Mouse (Mus musculus): ENCODE results near the gene Adamtsl3. TPM values are rescaled to one million over a fixed set of nuclear protein-coding genes. Genes with fewer than 3 reads are reported as not detected.

The Adamtsl3 gene
- polyA plus RNA-seq, 1 experiment, result 5.1 TPM

DNA sequence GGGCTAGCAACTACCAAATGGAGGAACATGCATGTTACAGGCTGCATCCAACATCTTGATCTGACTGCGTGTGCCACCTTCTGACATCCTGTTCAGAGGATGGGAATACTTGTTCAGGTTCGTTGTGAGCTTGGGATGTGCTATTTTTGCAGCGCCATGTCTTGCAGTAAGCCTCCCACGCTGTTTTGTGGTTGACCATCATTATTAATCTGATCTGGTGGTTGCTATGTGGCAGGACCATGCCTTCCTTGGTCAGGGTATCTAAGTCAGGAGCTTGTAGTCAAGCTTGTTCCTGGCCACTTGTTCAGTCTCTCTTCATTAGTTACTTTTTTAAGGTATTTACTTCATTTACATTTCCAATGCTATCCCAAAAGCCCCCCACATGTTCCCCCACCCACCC, 24.7 kb downstream of the Adamtsl3 start:
- Histone ChIP-seq H3K79me2 (ENCODE audit: control insufficient read depth, insufficient read depth) (peaks cover 20% of the 10 kb centered on the region), H3ac (ENCODE audit: control insufficient read depth, insufficient read length, low read depth) (peak overlapping the region; percentile 13), H3K79me3 (ENCODE audit: low read depth) (peaks cover 8% of the 10 kb centered on the region), H3K4me3 (ENCODE audit: insufficient read depth, poor library complexity, severe bottlenecking) (no peak overlapping the region), H3K36me3 (ENCODE audit: control insufficient read depth, insufficient read depth) (no peaks in the 10 kb centered on the region), H3K27me3 (ENCODE audit: control insufficient read depth, insufficient read depth, insufficient read length) (no peaks in the 10 kb centered on the region)
- TF ChIP-seq CTCF (IDR thresholded peaks at IDR 0.05; ENCODE audit: control insufficient read depth, insufficient read depth, insufficient read length), result no peak
- TF ChIP-seq MAX (IDR thresholded peaks at IDR 0.05), result peak; percentile 51

DNA sequence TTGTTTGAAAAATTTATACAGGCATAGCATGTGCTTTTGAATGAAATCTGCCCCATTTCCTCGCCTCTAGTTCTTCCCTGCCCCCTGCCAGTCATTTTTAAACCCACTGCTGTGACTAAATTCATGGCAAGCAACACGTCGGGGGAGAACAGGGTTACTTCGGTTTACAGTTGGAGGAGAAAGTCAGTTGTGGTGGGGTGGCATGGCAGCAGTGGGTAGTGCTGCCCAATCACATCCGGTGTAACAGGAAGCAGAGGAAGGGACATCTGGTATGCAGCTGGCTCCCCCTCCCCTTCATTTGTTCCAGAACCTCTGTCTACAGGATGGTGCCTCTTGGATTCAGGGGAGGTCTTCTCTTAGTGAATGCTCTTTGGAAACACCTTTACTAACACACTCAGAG, 25.6 kb downstream of the Adamtsl3 start:
- H3K79me3 ChIP-seq (ENCODE audit: low read depth), result peaks cover 8% of the 10 kb centered on the region
- no peaks in the 10 kb centered on the region for H3K36me3 ChIP-seq (ENCODE audit: control insufficient read depth, insufficient read depth)
- H3K4me3 ChIP-seq (ENCODE audit: insufficient read depth, poor library complexity, severe bottlenecking), result no peak overlapping the region
- H3ac ChIP-seq (ENCODE audit: control insufficient read depth, insufficient read length, low read depth), result no peak overlapping the region
- H3K79me2 ChIP-seq (ENCODE audit: control insufficient read depth, insufficient read depth), result peaks cover 13% of the 10 kb centered on the region
- TF ChIP-seq MYOD1 (IDR thresholded peaks at IDR 0.05; ENCODE audit: control insufficient read depth, insufficient read length, low read depth), result no peak
- TF ChIP-seq FOSL1 (IDR thresholded peaks at IDR 0.05; ENCODE audit: insufficient read depth, low read length, poor library complexity, severe bottlenecking), result no peak
- TF ChIP-seq MYOG (IDR thresholded peaks at IDR 0.05; ENCODE audit: control insufficient read depth, extremely low read depth, insufficient read length), result no peak
- TF ChIP-seq CEBPB (IDR thresholded peaks at IDR 0.05; ENCODE audit: low read depth), result no peak
- no peak for TF ChIP-seq MAX (IDR thresholded peaks at IDR 0.05)
- TF ChIP-seq CTCF (IDR thresholded peaks at IDR 0.05; ENCODE audit: control insufficient read depth, insufficient read depth, insufficient read length), result no peak
- no peak for TF ChIP-seq USF1 (IDR thresholded peaks at IDR 0.05; ENCODE audit: low read depth)
- H3K27me3 ChIP-seq (ENCODE audit: control insufficient read depth, insufficient read depth, insufficient read length), result no peaks in the 10 kb centered on the region

DNA sequence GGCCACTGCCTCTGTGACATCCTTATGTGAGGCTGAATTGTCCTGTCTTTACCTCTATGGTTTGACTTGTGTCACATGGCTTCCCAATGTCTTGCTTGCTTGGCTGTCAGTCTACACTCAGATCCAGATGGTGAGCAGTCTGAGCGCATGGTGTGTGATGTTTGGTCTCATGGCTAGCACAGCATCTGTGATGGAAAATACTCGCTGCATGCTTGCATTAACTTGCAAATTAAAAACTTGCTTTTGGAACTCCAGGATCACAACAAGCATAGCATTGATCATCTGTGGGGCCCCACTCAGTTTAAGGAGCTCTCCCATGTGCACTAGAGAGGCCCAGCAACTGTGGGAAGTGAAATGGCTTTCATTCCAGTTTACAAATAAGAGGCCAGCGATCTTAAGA, 29.1 kb downstream of the Adamtsl3 start:
- TF ChIP-seq MYOG (IDR thresholded peaks at IDR 0.05; ENCODE audit: control insufficient read depth, extremely low read depth, insufficient read length), result no peak
- TF ChIP-seq CEBPB (IDR thresholded peaks at IDR 0.05; ENCODE audit: low read depth), result no peak
- TF ChIP-seq MAX (IDR thresholded peaks at IDR 0.05), result no peak
- no peak for TF ChIP-seq USF1 (IDR thresholded peaks at IDR 0.05; ENCODE audit: low read depth)
- no peak for TF ChIP-seq CTCF (IDR thresholded peaks at IDR 0.05; ENCODE audit: control insufficient read depth, insufficient read depth, insufficient read length)
- TF ChIP-seq MYOD1 (IDR thresholded peaks at IDR 0.05; ENCODE audit: control insufficient read depth, insufficient read length, low read depth), result no peak
- TF ChIP-seq FOSL1 (IDR thresholded peaks at IDR 0.05; ENCODE audit: insufficient read depth, low read length, poor library complexity, severe bottlenecking), result no peak
- no peak overlapping the region for H3K4me3 ChIP-seq (ENCODE audit: insufficient read depth, poor library complexity, severe bottlenecking)

DNA sequence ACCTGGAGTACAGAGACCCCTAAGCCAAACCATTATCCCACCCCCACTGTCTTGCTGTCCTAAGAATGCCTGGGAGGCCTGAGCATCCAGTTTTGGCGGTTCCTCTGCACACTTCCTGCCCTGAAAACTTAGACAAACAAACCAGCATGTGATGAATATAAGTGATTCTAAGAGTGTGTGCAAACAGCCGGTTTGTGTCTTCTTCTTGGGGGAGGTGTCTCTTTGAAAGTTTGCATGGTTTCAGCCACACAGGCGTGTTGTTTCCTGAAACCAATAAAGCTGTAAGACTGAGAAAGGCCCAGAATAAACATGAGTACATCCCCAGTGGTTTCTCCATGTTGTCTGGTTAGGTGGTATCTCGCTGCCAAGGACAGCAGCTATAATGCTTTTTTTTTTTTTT, 30.6 kb downstream of the Adamtsl3 start:
- H3K4me3 ChIP-seq (ENCODE audit: insufficient read depth, poor library complexity, severe bottlenecking), result no peak overlapping the region
- peaks cover 7% of the 10 kb centered on the region for H3K79me3 ChIP-seq (ENCODE audit: low read depth)
- H3K36me3 ChIP-seq (ENCODE audit: control insufficient read depth, insufficient read depth), result no peaks in the 10 kb centered on the region
- H3K27me3 ChIP-seq (ENCODE audit: control insufficient read depth, insufficient read depth, insufficient read length), result no peaks in the 10 kb centered on the region
- peaks cover 13% of the 10 kb centered on the region for H3K79me2 ChIP-seq (ENCODE audit: control insufficient read depth, insufficient read depth)
- no peak for TF ChIP-seq FOSL1 (IDR thresholded peaks at IDR 0.05; ENCODE audit: insufficient read depth, low read length, poor library complexity, severe bottlenecking)
- no peak for TF ChIP-seq CEBPB (IDR thresholded peaks at IDR 0.05; ENCODE audit: low read depth)
- no peak for TF ChIP-seq CTCF (IDR thresholded peaks at IDR 0.05; ENCODE audit: control insufficient read depth, insufficient read depth, insufficient read length)
- H3ac ChIP-seq (ENCODE audit: control insufficient read depth, insufficient read length, low read depth), result no peak overlapping the region

More for the DNA sequence above, 29.1 kb downstream of the Adamtsl3 start:
- H3K36me3 ChIP-seq (ENCODE audit: control insufficient read depth, insufficient read depth), result no peaks in the 10 kb centered on the region
- no peaks in the 10 kb centered on the region for H3K27me3 ChIP-seq (ENCODE audit: control insufficient read depth, insufficient read depth, insufficient read length)
- peaks cover 13% of the 10 kb centered on the region for H3K79me2 ChIP-seq (ENCODE audit: control insufficient read depth, insufficient read depth)
- peaks cover 8% of the 10 kb centered on the region for H3K79me3 ChIP-seq (ENCODE audit: low read depth)
- H3ac ChIP-seq (ENCODE audit: control insufficient read depth, insufficient read length, low read depth), result no peak overlapping the region

DNA sequence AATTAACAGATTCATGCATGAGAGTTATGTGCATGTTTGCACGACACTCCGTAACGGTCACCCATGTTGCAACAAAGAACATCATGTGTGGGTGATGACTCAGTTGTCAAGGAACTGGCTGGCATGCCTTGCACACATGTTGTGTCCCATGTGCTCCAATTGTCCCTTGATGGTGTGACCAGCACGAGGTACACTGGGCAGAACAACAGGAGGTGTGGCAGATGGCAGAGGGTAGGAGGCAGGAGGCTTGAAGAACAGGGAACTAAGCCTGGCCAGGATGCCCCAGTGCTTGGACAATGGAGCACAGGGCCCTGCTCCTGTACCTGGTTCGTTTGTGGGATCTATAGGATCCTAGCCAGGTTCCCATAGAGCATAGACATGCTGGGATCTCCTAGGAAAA, 31.0 kb downstream of the Adamtsl3 start:
- TF ChIP-seq MYOD1 (IDR thresholded peaks at IDR 0.05; ENCODE audit: control insufficient read depth, insufficient read length, low read depth) (no peak), USF1 (IDR thresholded peaks at IDR 0.05; ENCODE audit: low read depth) (no peak), FOSL1 (IDR thresholded peaks at IDR 0.05; ENCODE audit: insufficient read depth, low read length, poor library complexity, severe bottlenecking) (no peak), MAX (IDR thresholded peaks at IDR 0.05) (no peak), MYOG (IDR thresholded peaks at IDR 0.05; ENCODE audit: control insufficient read depth, extremely low read depth, insufficient read length) (no peak), CEBPB (IDR thresholded peaks at IDR 0.05; ENCODE audit: low read depth) (no peak), CTCF (IDR thresholded peaks at IDR 0.05; ENCODE audit: control insufficient read depth, insufficient read depth, insufficient read length) (no peak)

DNA sequence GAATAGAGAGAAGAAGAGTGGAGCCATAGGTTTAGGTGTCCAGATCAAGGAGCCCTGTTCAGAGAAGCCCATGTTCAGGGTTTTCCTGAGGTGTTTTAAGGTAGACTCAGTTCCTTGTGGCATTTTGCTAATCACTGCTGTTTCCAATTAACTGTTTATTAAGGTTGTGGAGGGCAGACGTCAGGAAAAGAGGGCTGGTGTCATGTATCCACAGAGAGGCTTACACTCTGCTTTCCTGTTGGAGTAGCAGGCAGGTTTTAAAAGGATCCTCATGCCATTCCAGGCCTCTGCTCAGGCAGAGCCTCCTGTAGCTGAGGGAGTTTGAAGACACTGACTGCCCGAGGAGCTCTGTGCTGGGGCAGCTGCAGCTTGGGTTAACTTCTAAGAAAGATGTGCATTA, 32.6 kb downstream of the Adamtsl3 start:
- TF ChIP-seq USF1 (IDR thresholded peaks at IDR 0.05; ENCODE audit: low read depth) (no peak), MAX (IDR thresholded peaks at IDR 0.05) (no peak), MYOD1 (IDR thresholded peaks at IDR 0.05; ENCODE audit: control insufficient read depth, insufficient read length, low read depth) (no peak), FOSL1 (IDR thresholded peaks at IDR 0.05; ENCODE audit: insufficient read depth, low read length, poor library complexity, severe bottlenecking) (no peak), CEBPB (IDR thresholded peaks at IDR 0.05; ENCODE audit: low read depth) (no peak), CTCF (IDR thresholded peaks at IDR 0.05; ENCODE audit: control insufficient read depth, insufficient read depth, insufficient read length) (no peak), MYOG (IDR thresholded peaks at IDR 0.05; ENCODE audit: control insufficient read depth, extremely low read depth, insufficient read length) (no peak)
- no peak overlapping the region for H3ac ChIP-seq (ENCODE audit: control insufficient read depth, insufficient read length, low read depth)
- no peak overlapping the region for H3K4me3 ChIP-seq (ENCODE audit: insufficient read depth, poor library complexity, severe bottlenecking)
- H3K79me2 ChIP-seq (ENCODE audit: control insufficient read depth, insufficient read depth), result peaks cover 13% of the 10 kb centered on the region
- peaks cover 2% of the 10 kb centered on the region for H3K79me3 ChIP-seq (ENCODE audit: low read depth)
- H3K36me3 ChIP-seq (ENCODE audit: control insufficient read depth, insufficient read depth), result no peaks in the 10 kb centered on the region
- H3K27me3 ChIP-seq (ENCODE audit: control insufficient read depth, insufficient read depth, insufficient read length), result no peaks in the 10 kb centered on the region

More for the DNA sequence above, 31.0 kb downstream of the Adamtsl3 start:
- H3K36me3 ChIP-seq (ENCODE audit: control insufficient read depth, insufficient read depth), result no peaks in the 10 kb centered on the region
- no peaks in the 10 kb centered on the region for H3K27me3 ChIP-seq (ENCODE audit: control insufficient read depth, insufficient read depth, insufficient read length)
- no peak overlapping the region for H3ac ChIP-seq (ENCODE audit: control insufficient read depth, insufficient read length, low read depth)
- no peak overlapping the region for H3K4me3 ChIP-seq (ENCODE audit: insufficient read depth, poor library complexity, severe bottlenecking)
- peaks cover 13% of the 10 kb centered on the region for H3K79me2 ChIP-seq (ENCODE audit: control insufficient read depth, insufficient read depth)
- H3K79me3 ChIP-seq (ENCODE audit: low read depth), result peaks cover 4% of the 10 kb centered on the region

Measured in C2C12 (cell line).